Mouse (Mus musculus) brain, embryonic 14.5 days (tissue): ENCODE results near the gene Ankrd24. TPM values are rescaled to one million over a fixed set of nuclear protein-coding genes. Genes with fewer than 3 reads are reported as not detected.

Experiments
- DNase-seq: peaks from one replicate; pipeline ENCODE4 v3.0.0-alpha.2; 2011; ENCODE audit warnings: low read depth
- CTCF ChIP-seq: fragments of 200-500 bp; IDR thresholded peaks from 2 replicates; pipeline ENCODE4 v1.5.1; 2012; ENCODE audit warnings: inconsistent platforms, mild to moderate bottlenecking, moderate library complexity, borderline replicate concordance; ENCODE audit not compliant: insufficient read depth, insufficient read length; ENCODE audit errors: extremely low read depth
- POLR2A ChIP-seq: fragments of 200-500 bp; IDR thresholded peaks from 2 replicates; pipeline ENCODE4 v1.6.1; 2012; ENCODE audit warnings: mild to moderate bottlenecking, inconsistent platforms, borderline replicate concordance; ENCODE audit not compliant: poor library complexity, insufficient read depth, insufficient read length, severe bottlenecking; ENCODE audit errors: extremely low read depth
- polyA plus RNA-seq: library from polyadenylated mRNA; depleted of rRNA; stranded (reverse); fragments of >200 nt; gene quantifications from 2 replicates; pipeline ENCODE4 v1.2.3, GENCODE M21; 2012

Ankrd24 gene
- polyA plus RNA-seq, 1 experiment = 74.1 TPM

GRCm38 (mm10) chr10:81598342-81598741 lies 30.0 kb upstream of the Ankrd24 start:
- DNase-seq = no peak
- TF ChIP-seq CTCF (no peak), POLR2A (no peak)

DNA sequence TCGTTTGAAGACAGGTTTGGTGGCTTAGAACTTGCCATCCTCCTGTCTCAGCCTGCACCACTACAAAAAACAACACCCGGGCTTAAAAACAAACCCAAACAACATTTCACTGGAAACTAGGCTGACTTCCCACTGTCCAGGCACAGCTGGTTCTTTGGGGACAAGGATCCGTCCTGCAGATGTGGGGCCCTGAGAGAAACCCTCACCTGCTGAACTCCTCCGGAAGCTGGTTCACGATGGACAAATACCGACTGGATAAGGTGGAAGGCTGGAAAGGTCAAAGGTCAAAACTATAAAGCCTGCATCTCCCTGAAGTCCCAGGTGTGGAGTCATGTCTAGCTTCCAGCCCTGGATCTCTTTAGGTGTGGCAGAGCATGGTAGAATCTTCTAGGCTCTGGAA lies 29.5 kb upstream of the Ankrd24 start:
- TF ChIP-seq CTCF = no peak
- TF ChIP-seq POLR2A = no peak
- no peak for DNase-seq

- TF ChIP-seq CTCF (no peak), POLR2A (no peak)
- no peak for DNase-seq
These were observed 28.7 kb upstream of the Ankrd24 start for GRCm38 (mm10) chr10:81599630-81600029.

GRCm38 (mm10) chr10:81600096-81600495 lies 28.2 kb upstream of the Ankrd24 start:
- TF ChIP-seq POLR2A = no peak
- no peak for TF ChIP-seq CTCF
- no peak for DNase-seq

GRCm38 (mm10) chr10:81600738-81601203 lies 27.6 kb upstream of the Ankrd24 start, which contains the start of gene Tle6:
Gene Tle6 (minus strand): TSS chr10:81601073.
- TF ChIP-seq CTCF = no peak
- no peak for TF ChIP-seq POLR2A
- peak; percentile 98 for DNase-seq

- no peak for DNase-seq
- no peak for TF ChIP-seq CTCF
- no peak for TF ChIP-seq POLR2A
These were observed 26.9 kb upstream of the Ankrd24 start for GRCm38 (mm10) chr10:81601396-81601905.

GRCm38 (mm10) chr10:81602741-81603151 lies 25.6 kb upstream of the Ankrd24 start:
- DNase-seq = peak; percentile 85
- peak; percentile 62; the same call in 1 of the 2 replicates for TF ChIP-seq CTCF
- no peak for TF ChIP-seq POLR2A

- TF ChIP-seq CTCF (no peak), POLR2A (no peak)
- no peak for DNase-seq
These were observed 24.0 kb upstream of the Ankrd24 start for GRCm38 (mm10) chr10:81604019-81604967.

DNA sequence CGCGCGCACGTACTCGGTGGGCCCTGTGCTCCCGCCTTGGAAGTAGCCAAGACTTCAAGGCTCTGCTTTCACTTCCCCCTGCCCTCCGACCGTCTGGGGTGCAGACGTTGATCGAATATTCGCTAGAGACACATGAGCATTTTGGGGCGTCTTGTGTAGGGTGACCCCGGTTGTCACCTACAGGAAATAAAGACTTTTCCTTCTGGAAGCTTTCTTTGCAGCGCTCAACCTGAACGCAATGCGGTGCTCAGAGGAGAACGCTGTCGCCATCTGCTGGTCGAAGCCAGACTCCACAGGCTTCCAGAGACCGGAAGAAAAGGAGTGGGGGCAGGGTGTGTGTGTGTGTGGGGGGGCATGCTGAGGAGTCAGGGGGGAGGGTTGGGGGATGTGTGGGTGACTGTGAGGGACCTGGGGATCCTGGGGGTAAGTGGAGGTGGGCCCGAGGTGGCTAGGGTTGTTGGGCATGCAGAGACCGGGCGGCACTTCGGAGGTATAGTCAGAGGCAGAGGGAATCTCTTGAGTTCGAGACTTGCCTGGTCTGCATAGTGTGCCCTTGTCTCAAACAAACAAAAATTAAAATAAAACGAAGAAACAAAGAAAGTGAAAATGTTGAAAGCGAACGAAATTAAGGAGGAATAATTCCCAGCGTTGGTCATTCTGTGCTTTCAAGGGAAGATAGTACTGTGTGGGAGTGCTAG lies 23.2 kb upstream of the Ankrd24 start:
- DNase-seq = peak; percentile 93
- TF ChIP-seq POLR2A = no peak
- TF ChIP-seq CTCF = peak; percentile 93

DNA sequence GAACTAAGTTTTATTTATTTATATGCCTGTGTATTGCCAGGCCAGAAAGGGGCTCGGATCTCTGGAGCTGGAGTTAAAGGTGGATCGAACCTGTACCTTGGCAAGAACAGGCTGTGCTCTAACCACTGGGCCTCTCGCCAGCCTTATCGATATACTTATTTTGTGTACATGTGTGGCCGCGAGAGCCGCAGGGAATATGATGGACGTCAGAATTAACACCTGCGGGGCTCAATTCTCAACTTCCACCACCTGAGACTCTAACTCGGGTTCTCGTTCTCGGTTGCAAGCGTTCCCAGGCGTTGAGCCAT lies 22.7 kb upstream of the Ankrd24 start:
- TF ChIP-seq POLR2A = no peak
- TF ChIP-seq CTCF = no peak

DNA sequence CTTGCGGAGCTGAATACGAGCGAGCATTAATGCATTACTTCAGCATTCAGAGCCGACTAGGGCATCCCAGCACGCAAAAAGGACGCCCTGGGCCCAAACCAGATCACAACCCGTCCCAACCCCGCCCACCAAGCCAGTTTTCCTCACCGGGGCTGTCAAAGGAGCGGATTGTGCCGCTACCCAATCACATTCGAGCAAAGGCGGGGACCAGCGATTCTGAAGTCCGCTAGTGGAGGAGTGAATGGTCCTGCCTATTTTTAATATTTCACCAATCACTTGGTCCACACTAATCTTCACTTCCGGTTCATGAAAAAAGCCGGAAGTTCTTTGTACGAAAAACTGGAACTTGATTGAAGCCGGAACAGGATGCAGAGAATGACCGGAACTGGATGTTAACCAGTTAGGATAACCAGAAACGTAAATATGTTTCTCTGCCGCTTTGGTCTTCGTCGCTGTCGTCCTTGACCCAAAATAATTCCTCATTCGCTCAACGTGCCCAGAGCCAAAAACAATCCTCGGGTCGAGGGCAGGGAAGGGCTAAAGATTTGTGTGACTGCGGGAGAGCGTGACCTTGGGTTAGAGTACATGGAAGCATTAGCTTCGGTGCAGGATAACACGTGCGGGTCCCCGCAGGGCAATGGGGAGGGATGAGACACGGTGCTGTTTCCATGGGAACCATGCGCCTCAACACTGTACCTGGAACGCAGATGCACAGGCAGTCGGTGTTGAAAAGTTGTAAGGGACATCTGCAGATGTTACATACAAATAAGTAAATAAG lies 22.2 kb upstream of the Ankrd24 start, which contains the start of gene BC025920:
TSS of gene BC025920 (plus strand) at position 297 of the 778 bp plus-strand sequence.
- DNase-seq = peak; percentile 99
- TF ChIP-seq CTCF (no peak), POLR2A (peak; percentile 52; the same call in 1 of the 2 replicates)

More for the DNA sequence above, 22.7 kb upstream of the Ankrd24 start:
- no peak for DNase-seq

DNA sequence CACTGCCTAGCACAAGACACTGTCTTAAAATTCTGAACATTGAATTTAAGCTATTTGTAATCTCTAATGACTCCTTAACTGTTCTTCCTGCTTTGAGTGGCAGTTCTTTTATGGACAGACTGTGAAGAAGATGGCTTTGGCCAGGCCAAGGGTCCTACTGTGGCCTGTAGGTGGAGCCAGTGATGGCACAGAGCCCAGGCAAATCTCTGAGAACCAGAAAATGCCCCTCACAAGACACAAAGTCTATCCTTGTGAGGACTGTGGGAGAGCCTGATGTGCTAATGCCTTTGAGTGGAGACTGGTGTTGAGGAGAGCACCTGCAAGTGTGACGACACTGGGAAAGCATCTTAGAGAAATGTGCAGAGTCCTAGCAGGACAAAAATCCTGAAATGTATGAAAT lies 20.0 kb upstream of the Ankrd24 start:
- no peak for DNase-seq
- TF ChIP-seq CTCF = no peak
- no peak for TF ChIP-seq POLR2A
